Mouse (Mus musculus) liver, embryonic 14.5 days (tissue): Measurements from ENCODE around the gene Rnf167.
A peak's percentile ranks its signal among the peaks of the same experiment; 100 is the strongest.

Experiments
- CTCF ChIP-seq: IDR thresholded peaks from 2 replicates; pipeline ENCODE4 v1.5.1; 2016; ENCODE audit warnings: antibody characterized with exemption, low read depth, control low read depth
- EP300 ChIP-seq: IDR thresholded peaks from 2 replicates; pipeline ENCODE4 v1.6.1; 2016; ENCODE audit warnings: antibody characterized with exemption, low read depth

- TF ChIP-seq CTCF = no peak
- TF ChIP-seq EP300 = peak; percentile 76
These were observed 1.5 kb downstream of the Rnf167 start for GRCm38 (mm10) chr11:70648512-70648911.
